Mouse (Mus musculus) heart, postnatal 10 days (tissue): ENCODE results near the gene Ifitm7. TPM values are rescaled to one million over a fixed set of nuclear protein-coding genes. Genes with fewer than 3 reads are reported as not detected.

Source experiments
- DNase-seq, 2 experiments: peaks; one replicate each; pipeline ENCODE4 v3.0.0; 2021
- intact Hi-C: fragments of 180-260 bp; cut with DNase I; formaldehyde crosslinking; loops from one replicate; pipeline ENCODE4 v1.15.1; 2025
- total RNA-seq, 2 experiments: library from RNA; stranded (reverse); gene quantifications; 2 replicates each; pipeline ENCODE4 v1.2.3; 2021

Ifitm7 gene
- total RNA-seq: not detected

GRCm38 (mm10) chr16:13986574-13987478 lies at the start of gene Ifitm7, which contains the start of gene 2900011O08Rik:
Ifitm7 (minus strand) TSS chr16:13986888.
2900011O08Rik (plus strand) TSS chr16:13986604.
- peak; percentile 0 to 2 for DNase-seq
- intact Hi-C loops: no loop called here

- intact Hi-C loops: no loop called here
Measured at GRCm38 (mm10) chr16:14033076-14033475, 46.4 kb upstream of the Ifitm7 start.

GRCm38 (mm10) chr16:14030650-14031049 lies 44.0 kb upstream of the Ifitm7 start:
- intact Hi-C loops: no loop called here
- DNase-seq: no peak

More at GRCm38 (mm10) chr16:14033076-14033475, 46.4 kb upstream of the Ifitm7 start:
- DNase-seq: no peak

GRCm38 (mm10) chr16:14029851-14030250 lies 43.2 kb upstream of the Ifitm7 start:
- no peak for DNase-seq
- intact Hi-C loops: no loop called here

- no peak for DNase-seq
- intact Hi-C loops: no loop called here
Measured at GRCm38 (mm10) chr16:14029072-14029471, 42.4 kb upstream of the Ifitm7 start.

GRCm38 (mm10) chr16:14025091-14025990 lies 38.7 kb upstream of the Ifitm7 start:
- intact Hi-C loops: no loop called here
- no peak for DNase-seq

- DNase-seq: no peak
- intact Hi-C loops: no loop called here
Measured at GRCm38 (mm10) chr16:14021166-14021822, 34.6 kb upstream of the Ifitm7 start.

- intact Hi-C loops: no loop called here
- DNase-seq: no peak
Measured at GRCm38 (mm10) chr16:14017306-14017705, 30.6 kb upstream of the Ifitm7 start.

- intact Hi-C loops: no loop called here
Measured at GRCm38 (mm10) chr16:14009966-14010365, 23.3 kb upstream of the Ifitm7 start.

GRCm38 (mm10) chr16:14008708-14009107 lies 22.0 kb upstream of the Ifitm7 start:
- intact Hi-C loops: no loop called here
- no peak for DNase-seq

More at GRCm38 (mm10) chr16:14009966-14010365, 23.3 kb upstream of the Ifitm7 start:
- no peak for DNase-seq

GRCm38 (mm10) chr16:14008081-14008480 lies 21.4 kb upstream of the Ifitm7 start:
- intact Hi-C loops: no loop called here
- no peak for DNase-seq

- intact Hi-C loops: no loop called here
- DNase-seq: peak in 1 of 2 experiments; percentile 7
Measured at GRCm38 (mm10) chr16:14005266-14005665, 18.6 kb upstream of the Ifitm7 start.

- intact Hi-C loops: no loop called here
Measured at GRCm38 (mm10) chr16:14004726-14005125, 18.0 kb upstream of the Ifitm7 start.

GRCm38 (mm10) chr16:14004170-14004569 lies 17.5 kb upstream of the Ifitm7 start:
- DNase-seq: no peak
- intact Hi-C loops: no loop called here

More at GRCm38 (mm10) chr16:14004726-14005125, 18.0 kb upstream of the Ifitm7 start:
- DNase-seq: no peak

GRCm38 (mm10) chr16:14003386-14004130 lies 16.9 kb upstream of the Ifitm7 start:
- intact Hi-C loops: no loop called here
- DNase-seq: no peak

- DNase-seq: no peak
- intact Hi-C loops: no loop called here
Measured at GRCm38 (mm10) chr16:13994502-13994901, 7.8 kb upstream of the Ifitm7 start.

- no peak for DNase-seq
- intact Hi-C loops: no loop called here
Measured at GRCm38 (mm10) chr16:13994076-13994475, 7.4 kb upstream of the Ifitm7 start.

- intact Hi-C loops: no loop called here
- no peak for DNase-seq
Measured at GRCm38 (mm10) chr16:13992518-13993248, 6.0 kb upstream of the Ifitm7 start.

- no peak for DNase-seq
- intact Hi-C loops: no loop called here
Measured at GRCm38 (mm10) chr16:13986197-13986573, 503 bp downstream of the Ifitm7 start.
